Mouse (Mus musculus) bone marrow, adult 2 months (tissue): ENCODE measurements around the gene Tmem107. TPM values are rescaled to one million over a fixed set of nuclear protein-coding genes. Genes with fewer than 3 reads are reported as not detected.

Experiments
- H3K27ac ChIP-seq: fragments of 200-500 bp; 2 replicates; pipeline ENCODE4 v1.5.1; 2012; ENCODE audit warnings: low read depth, mild to moderate bottlenecking, control low read depth, inconsistent platforms, low read length; ENCODE audit not compliant: control insufficient read depth, poor library complexity, insufficient read depth
- H3K4me1 ChIP-seq: fragments of 200-500 bp; 2 replicates; pipeline ENCODE4 v1.6.1; 2011; ENCODE audit warnings: low read length; ENCODE audit not compliant: control insufficient read depth, insufficient read depth
- H3K4me3 ChIP-seq: fragments of 200-500 bp; replicated peaks from 2 replicates; pipeline ENCODE3; 2011; ENCODE audit warnings: mild to moderate bottlenecking, low read depth, low read length, control low read depth; ENCODE audit not compliant: control insufficient read depth
- CTCF ChIP-seq: fragments of 200-500 bp; IDR thresholded peaks from 2 replicates; pipeline ENCODE4 v1.5.1; 2011; ENCODE audit warnings: low read length, control low read depth; ENCODE audit not compliant: control insufficient read depth, insufficient read depth
- POLR2A ChIP-seq: fragments of 200-500 bp; IDR thresholded peaks from 2 replicates; pipeline ENCODE4 v1.6.1; 2011; ENCODE audit warnings: low read depth, mild to moderate bottlenecking, control low read depth, low read length, borderline replicate concordance; ENCODE audit not compliant: control insufficient read depth
- WGBS: fragments of 180-500 bp; shearing (Covaris S2); methylation state at CpG from one replicate; pipeline ENCODE4 v1.1.7; 2018; 5-methylcytosine and 5-hydroxymethylcytosine counted together
- polyA plus RNA-seq: library from polyadenylated mRNA; stranded (reverse); fragments of >200 nt; gene quantifications from 2 replicates; pipeline ENCODE4 v1.2.4, GENCODE M21; 2011; ENCODE audit warnings: low replicate concordance; ENCODE audit not compliant: missing spikeins, insufficient read depth, insufficient read length

Gene Tmem107
- polyA plus RNA-seq, 1 experiment, result 31.0 TPM

DNA sequence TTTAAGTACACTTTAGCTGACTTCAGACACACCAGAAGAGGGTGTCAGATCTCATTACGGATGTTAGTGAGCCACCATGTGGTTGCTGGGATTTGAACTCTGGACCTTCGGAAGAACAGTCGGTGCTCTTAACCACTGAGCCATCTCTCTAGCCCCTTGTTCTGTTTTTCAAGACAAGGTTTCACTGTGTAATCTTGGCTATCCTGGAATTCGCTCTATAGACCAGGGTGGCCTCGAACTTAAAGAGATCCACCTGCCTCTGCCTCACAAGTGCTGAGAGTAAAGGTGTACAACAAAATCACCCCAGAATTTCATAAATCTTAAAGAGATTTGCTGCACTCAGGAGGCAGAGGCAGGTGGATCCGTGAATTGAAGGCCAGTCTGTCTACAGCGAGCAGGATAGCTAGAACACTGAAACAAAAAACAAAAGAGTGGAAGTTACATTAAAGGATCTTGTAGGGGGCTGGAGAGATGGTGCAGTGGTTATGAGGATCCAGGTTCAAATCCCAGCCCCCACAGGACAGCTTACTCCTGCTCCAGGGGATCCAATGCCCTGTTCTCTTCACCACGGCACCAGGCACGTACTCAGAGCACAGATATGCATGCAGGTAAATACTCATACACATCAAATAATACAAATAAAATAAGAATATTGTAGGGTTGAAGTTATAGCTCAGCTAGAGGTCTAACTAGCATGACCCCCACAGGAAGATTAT is 5.3 kb downstream of the Tmem107 start:
- TF ChIP-seq CTCF (no peak), POLR2A (no peak)
- no peak overlapping the region for H3K27ac ChIP-seq
- peaks cover 3% of the 10 kb centered on the region; the same call in 1 of the 2 replicates for H3K4me1 ChIP-seq
- H3K4me3 ChIP-seq, result no peak overlapping the region
- 65% methylated on average over 9 of the region's 9 CpGs for WGBS

DNA sequence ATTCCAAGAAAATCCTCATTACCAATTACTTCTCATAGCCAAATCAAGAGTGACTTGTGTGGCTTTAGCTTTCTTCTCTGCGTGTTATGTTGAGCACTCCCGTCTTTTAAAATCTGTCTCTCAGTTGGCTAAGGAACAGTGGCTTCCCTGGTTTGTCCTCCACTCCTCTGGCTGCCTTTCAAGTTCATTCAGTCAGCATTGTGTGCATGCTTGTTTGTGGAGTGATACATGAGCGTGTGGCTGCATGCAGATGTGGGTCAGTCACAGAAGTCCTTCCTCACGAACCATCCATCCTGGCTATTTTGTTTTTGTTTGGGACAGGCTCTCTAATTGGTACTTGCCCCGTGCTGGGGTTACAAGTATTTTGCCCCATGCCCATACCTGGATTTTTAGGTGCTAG is 6.0 kb downstream of the Tmem107 start:
- Histone ChIP-seq H3K4me1 (peaks cover 3% of the 10 kb centered on the region; the same call in 1 of the 2 replicates), H3K27ac (no peak overlapping the region), H3K4me3 (no peak overlapping the region)
- no peak for TF ChIP-seq CTCF
- TF ChIP-seq POLR2A, result no peak
- WGBS, result 74% methylated on average over 5 of the region's 5 CpGs

DNA sequence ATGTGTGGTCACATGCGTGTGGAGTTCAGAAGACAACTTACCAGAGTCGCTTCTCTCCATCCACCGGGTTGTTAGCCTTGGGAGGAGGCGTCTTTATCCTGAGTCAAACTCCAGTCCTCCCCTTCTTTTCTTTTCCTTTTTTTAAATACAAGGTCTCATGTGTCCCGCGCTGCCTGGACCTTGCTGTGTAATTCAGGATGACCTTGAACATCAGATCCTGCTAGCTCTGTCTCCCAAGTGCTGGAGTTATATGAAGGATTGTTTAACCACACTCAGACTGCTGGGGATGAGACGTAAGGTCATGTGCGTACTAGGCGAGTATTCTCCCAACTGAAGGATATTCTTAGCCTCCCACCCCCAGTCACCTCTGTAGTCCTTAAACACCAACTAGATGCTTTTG is 6.7 kb downstream of the Tmem107 start:
- H3K4me3 ChIP-seq, result no peak overlapping the region
- H3K27ac ChIP-seq, result no peak overlapping the region
- TF ChIP-seq CTCF (no peak), POLR2A (no peak)
- H3K4me1 ChIP-seq, result peaks cover 3% of the 10 kb centered on the region; the same call in 1 of the 2 replicates
- WGBS, result 88% methylated on average over 9 of the region's 9 CpGs

DNA sequence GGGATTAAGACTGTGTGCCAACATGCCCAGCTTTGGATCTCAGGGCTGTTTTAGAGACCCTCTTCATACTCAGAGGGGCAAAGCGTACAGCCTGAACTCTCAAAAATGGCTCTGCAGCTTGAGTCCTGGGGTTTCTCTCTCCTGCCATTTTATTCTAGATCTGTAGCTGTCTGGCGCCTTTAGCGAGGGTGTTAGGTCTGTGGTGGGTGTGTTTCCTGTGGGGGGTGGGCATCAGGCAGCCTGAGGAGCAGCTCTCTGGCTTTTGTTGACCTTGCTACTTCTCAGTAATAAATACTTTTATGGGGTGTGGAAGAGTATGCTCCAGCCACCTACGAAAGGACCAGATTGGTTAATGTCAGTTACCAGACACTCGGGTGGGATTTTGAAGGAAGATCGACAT is 7.4 kb downstream of the Tmem107 start:
- peaks cover 3% of the 10 kb centered on the region; the same call in 1 of the 2 replicates for H3K4me1 ChIP-seq
- WGBS, result 83% methylated on average over 6 of the region's 6 CpGs
- no peak overlapping the region for H3K4me3 ChIP-seq
- H3K27ac ChIP-seq, result no peak overlapping the region
- TF ChIP-seq CTCF (no peak), POLR2A (no peak)

DNA sequence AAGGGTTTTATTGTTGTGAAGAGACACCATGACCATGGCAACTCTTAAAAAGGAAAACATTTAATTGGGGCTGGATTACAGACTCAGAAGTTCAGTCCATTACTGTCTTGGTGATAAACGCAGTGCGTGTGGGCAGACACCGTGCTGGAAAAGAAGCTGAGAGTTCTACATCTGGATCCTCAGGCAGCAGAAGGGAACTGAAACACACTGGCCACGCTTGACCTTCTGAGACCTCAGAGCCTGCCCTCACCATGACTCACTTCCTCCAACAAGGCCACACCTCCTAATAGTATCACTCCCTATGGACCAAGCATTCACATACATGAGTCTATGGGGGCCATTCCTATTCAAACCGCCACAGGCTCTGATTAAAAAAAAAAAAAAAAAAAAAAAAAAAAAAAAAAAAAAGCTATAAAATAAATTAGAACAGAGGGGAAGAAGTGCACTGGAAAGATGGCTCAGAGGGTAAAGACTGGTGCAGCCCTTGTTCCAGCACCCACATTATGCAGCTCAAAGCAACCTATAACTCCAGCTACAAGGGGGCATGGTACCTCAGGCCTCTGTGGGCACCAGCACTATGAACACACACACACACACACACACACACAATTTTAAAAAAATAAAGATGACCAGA is 8.3 kb downstream of the Tmem107 start:
- no peak overlapping the region for H3K4me3 ChIP-seq
- TF ChIP-seq CTCF, result no peak
- no peak for TF ChIP-seq POLR2A
- no peak overlapping the region for H3K27ac ChIP-seq
- WGBS, result 42% methylated on average over 5 of the region's 5 CpGs
- peaks cover 3% of the 10 kb centered on the region; the same call in 1 of the 2 replicates for H3K4me1 ChIP-seq

GRCm38 (mm10) chr11:69080102-69080854 is 9.7 kb downstream of the Tmem107 start:
- TF ChIP-seq CTCF (no peak), POLR2A (no peak)
- H3K4me3 ChIP-seq, result no peak overlapping the region
- no peak overlapping the region for H3K27ac ChIP-seq
- WGBS, result 68% methylated on average over 15 of the region's 15 CpGs
- peaks cover 3% of the 10 kb centered on the region; the same call in 1 of the 2 replicates for H3K4me1 ChIP-seq

DNA sequence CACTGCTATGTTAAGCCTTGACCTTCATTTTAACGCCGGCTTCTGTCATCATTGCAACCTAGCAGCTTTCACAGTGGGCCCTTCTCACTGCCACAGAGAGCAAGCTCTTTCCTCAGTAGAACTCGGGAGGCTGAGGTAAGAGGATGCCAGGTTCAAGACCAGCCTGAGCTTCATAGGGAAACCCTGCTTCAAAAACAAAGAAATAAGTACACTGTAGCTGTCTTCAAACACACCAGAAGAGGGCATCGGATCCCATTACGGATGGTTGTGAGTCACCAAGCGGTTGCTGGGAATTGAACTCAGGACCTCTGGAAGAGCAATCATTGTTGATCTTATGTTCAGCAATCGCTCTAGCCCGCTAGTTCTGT is 10.2 kb downstream of the Tmem107 start:
- peaks cover 3% of the 10 kb centered on the region; the same call in 1 of the 2 replicates for H3K4me1 ChIP-seq
- H3K27ac ChIP-seq, result no peak overlapping the region
- WGBS, result 83% methylated on average over 8 of the region's 8 CpGs
- H3K4me3 ChIP-seq, result no peak overlapping the region
- no peak for TF ChIP-seq POLR2A

DNA sequence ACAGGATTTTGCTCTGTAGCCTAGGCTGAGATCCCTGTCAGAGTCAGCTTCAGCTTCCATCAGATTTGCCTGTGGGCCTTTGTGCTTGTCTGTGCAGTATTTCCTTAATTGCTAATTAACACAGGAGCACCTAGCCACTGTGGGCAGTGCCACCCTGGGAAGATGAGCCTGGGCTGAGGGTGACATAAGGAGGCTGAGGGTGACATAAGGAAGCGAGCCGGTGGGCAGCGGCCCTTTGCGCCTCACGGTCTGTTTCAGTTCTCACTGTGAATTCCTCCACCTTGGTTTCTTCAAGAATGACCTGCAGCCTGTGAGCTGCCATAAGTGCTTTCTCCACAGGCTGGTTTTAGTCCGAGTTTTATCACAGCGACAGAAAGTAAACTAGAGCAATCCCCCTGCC is 11.0 kb downstream of the Tmem107 start:
- 87% methylated on average over 7 of the region's 7 CpGs for WGBS
- H3K27ac ChIP-seq, result no peak overlapping the region
- TF ChIP-seq CTCF (no peak), POLR2A (no peak)

More for the DNA sequence above, 11.0 kb downstream of the Tmem107 start:
- Histone ChIP-seq H3K4me3 (no peak overlapping the region), H3K4me1 (peaks cover 3% of the 10 kb centered on the region; the same call in 1 of the 2 replicates)
